Mouse (Mus musculus): Measurements from ENCODE around the gene B3galt1. TPM values are rescaled to one million over a fixed set of nuclear protein-coding genes. Genes with fewer than 3 reads are reported as not detected.
A peak's percentile ranks its signal among the peaks of the same experiment; 100 is the strongest.

B3galt1 gene
- polyA plus RNA-seq (2015; fragmentation: Nextera tagmentation; extraction: Ambion mirVana), result 51.2 and 57.5 TPM in 2 replicates

DNA sequence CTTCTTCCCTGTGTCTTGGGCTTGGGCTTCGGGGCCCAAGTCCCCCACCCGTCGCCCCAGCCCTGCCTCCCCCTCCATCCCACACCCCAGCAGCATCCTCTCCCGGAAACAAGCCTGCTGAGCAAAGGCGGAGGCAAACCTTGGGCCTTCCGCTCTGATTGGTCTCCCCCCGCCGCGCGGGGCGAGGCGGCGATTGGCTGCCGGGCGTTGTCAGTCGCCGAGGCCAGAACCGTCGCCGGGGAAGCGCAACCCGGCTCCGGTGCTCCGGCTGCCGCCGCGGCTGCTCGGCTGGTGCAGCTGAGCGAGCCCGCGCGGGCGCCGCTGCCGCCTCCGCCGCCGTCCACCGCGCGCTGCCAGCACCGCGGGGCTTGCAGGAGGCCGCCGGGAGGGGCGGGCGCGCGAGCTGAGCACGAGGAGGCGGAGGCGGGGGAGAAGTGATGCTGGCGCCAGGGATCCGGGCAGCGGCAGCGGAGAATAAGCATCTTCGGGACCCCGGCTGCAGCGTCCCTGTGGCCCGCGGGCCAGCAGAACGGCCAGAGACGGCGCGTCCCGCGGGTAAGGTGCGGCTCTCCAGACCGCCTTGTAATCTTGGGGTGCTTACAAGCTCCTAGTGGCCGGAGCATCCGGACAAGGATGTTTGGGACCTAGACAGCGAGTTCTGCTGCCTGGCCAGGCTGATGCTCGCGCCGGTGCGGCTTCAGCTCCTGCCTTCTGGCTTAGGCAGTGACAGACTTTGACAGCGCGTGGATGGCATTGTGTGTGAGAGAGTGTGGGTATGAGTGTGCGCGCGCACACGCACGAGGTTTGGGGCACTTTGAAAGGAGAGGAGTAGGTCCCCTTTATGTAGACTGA lies at the start of gene B3galt1:
Gene B3galt1 (plus strand): TSS at position 392 of the 852 bp plus-strand sequence.
- WGBS, result under 1% methylated on average over 63 of the region's 83 CpGs
- peak within 1 kb of the TSS; percentile 85 for H3K4me3 ChIP-seq (ENCODE audit: low read depth, low read length)
- peaks cover 11% of the 10 kb centered on the region for H3K4me1 ChIP-seq (ENCODE audit: control insufficient read depth, insufficient read depth, low read length)
- ATAC-seq, result peak; percentile 98
- H3K9ac ChIP-seq (ENCODE audit: low read depth, low read length), result peak within 1 kb of the TSS; percentile 94
- no peaks in the 10 kb centered on the region for H3K36me3 ChIP-seq (ENCODE audit: control insufficient read depth, insufficient read depth, low read length)
- H3K27me3 ChIP-seq (ENCODE audit: control insufficient read depth, insufficient read depth, low read depth, low read length), result no peaks in the 10 kb centered on the region
- H3K9me3 ChIP-seq (replicated peaks; ENCODE audit: control insufficient read depth, low read length, poor library complexity, severe bottlenecking), result no peaks in the 10 kb centered on the region
- peak within 1 kb of the TSS; percentile 99 for H3K27ac ChIP-seq (ENCODE audit: low read length)
- H3K4me2 ChIP-seq (ENCODE audit: low read length), result peak within 1 kb of the TSS; percentile 81

GRCm38 (mm10) chr2:67516405-67516804 lies 49.3 kb upstream of the B3galt1 start:
- no peak overlapping the region for H3K27ac ChIP-seq (ENCODE audit: low read length)

DNA sequence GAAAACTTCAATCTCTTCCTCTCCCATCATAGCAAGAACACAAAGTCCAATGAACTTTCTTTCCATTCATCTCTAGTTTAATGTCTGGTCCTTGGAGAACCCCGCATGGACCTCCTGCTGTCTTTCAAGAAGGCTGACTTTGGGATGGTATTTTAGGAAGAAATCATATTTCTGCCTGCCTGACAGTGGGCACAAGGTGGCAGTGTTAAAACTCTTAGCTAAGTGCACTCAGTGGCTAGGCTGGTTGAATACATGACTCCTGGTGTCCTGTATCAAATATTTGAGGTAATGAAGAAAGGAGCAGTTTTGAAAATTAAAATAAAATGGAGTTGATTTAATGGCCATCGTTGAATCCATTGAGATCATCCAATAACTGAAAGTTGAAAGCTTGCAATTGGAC lies 30.3 kb upstream of the B3galt1 start:
- H3K27me3 ChIP-seq (ENCODE audit: control insufficient read depth, insufficient read depth, low read depth, low read length), result no peaks in the 10 kb centered on the region
- no peak overlapping the region for H3K9ac ChIP-seq (ENCODE audit: low read depth, low read length)
- no peak for ATAC-seq
- no peaks in the 10 kb centered on the region for H3K36me3 ChIP-seq (ENCODE audit: control insufficient read depth, insufficient read depth, low read length)
- H3K4me1 ChIP-seq (ENCODE audit: control insufficient read depth, insufficient read depth, low read length), result no peaks in the 10 kb centered on the region
- WGBS, result 94% methylated on average over 2 of the region's 2 CpGs
- no peak overlapping the region for H3K27ac ChIP-seq (ENCODE audit: low read length)
- no peak overlapping the region for H3K4me3 ChIP-seq (ENCODE audit: low read depth, low read length)
- H3K4me2 ChIP-seq (ENCODE audit: low read length), result no peak overlapping the region
- no peaks in the 10 kb centered on the region for H3K9me3 ChIP-seq (replicated peaks; ENCODE audit: control insufficient read depth, low read length, poor library complexity, severe bottlenecking)

More at GRCm38 (mm10) chr2:67516405-67516804, 49.3 kb upstream of the B3galt1 start:
- 86% methylated on average over 7 of the region's 7 CpGs for WGBS
- Histone ChIP-seq H3K9me3 (replicated peaks; ENCODE audit: control insufficient read depth, low read length, poor library complexity, severe bottlenecking) (no peaks in the 10 kb centered on the region), H3K4me3 (ENCODE audit: low read depth, low read length) (no peak overlapping the region), H3K9ac (ENCODE audit: low read depth, low read length) (no peak overlapping the region), H3K4me2 (ENCODE audit: low read length) (no peak overlapping the region), H3K4me1 (ENCODE audit: control insufficient read depth, insufficient read depth, low read length) (no peaks in the 10 kb centered on the region), H3K36me3 (ENCODE audit: control insufficient read depth, insufficient read depth, low read length) (no peaks in the 10 kb centered on the region), H3K27me3 (ENCODE audit: control insufficient read depth, insufficient read depth, low read depth, low read length) (no peaks in the 10 kb centered on the region)
- ATAC-seq, result no peak

DNA sequence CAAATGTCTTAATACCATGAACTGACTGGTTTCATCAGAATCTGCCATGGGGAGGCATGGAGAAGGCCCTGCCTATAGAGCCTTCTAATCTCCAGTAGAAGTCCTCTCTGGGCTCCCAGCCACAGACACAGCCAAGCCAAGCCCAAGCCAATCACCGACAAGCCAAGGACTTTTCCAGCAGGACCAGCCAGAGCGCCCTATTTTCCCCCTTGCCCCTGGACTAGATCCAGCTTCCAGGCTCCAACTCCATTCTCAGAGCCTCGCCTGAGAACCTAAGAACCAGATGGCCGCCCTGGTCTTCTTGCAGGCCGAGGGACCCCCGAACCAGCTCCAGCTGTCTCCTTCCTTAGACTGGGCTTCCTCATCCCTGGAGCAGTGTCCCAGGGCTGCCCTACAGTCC lies 26.2 kb upstream of the B3galt1 start:
- Histone ChIP-seq H3K4me1 (ENCODE audit: control insufficient read depth, insufficient read depth, low read length) (peaks cover 7% of the 10 kb centered on the region), H3K9ac (ENCODE audit: low read depth, low read length) (no peak overlapping the region), H3K27ac (ENCODE audit: low read length) (no peak overlapping the region), H3K9me3 (replicated peaks; ENCODE audit: control insufficient read depth, low read length, poor library complexity, severe bottlenecking) (no peaks in the 10 kb centered on the region), H3K4me2 (ENCODE audit: low read length) (no peak overlapping the region), H3K4me3 (ENCODE audit: low read depth, low read length) (no peak overlapping the region), H3K36me3 (ENCODE audit: control insufficient read depth, insufficient read depth, low read length) (no peaks in the 10 kb centered on the region), H3K27me3 (ENCODE audit: control insufficient read depth, insufficient read depth, low read depth, low read length) (no peaks in the 10 kb centered on the region)
- WGBS, result 92% methylated on average over 6 of the region's 6 CpGs
- ATAC-seq, result no peak

- peak; percentile 32; the same call in 1 of the 2 replicates for ATAC-seq
- Histone ChIP-seq H3K4me1 (ENCODE audit: control insufficient read depth, insufficient read depth, low read length) (peaks cover 7% of the 10 kb centered on the region), H3K27ac (ENCODE audit: low read length) (no peak overlapping the region), H3K27me3 (ENCODE audit: control insufficient read depth, insufficient read depth, low read depth, low read length) (no peaks in the 10 kb centered on the region), H3K4me2 (ENCODE audit: low read length) (peak overlapping the region; percentile 41), H3K9ac (ENCODE audit: low read depth, low read length) (0 out of 2 replicates have a peak overlapping the region, but pooled peaks have one; percentile 6), H3K36me3 (ENCODE audit: control insufficient read depth, insufficient read depth, low read length) (no peaks in the 10 kb centered on the region), H3K9me3 (replicated peaks; ENCODE audit: control insufficient read depth, low read length, poor library complexity, severe bottlenecking) (no peaks in the 10 kb centered on the region), H3K4me3 (ENCODE audit: low read depth, low read length) (no peak overlapping the region)
- WGBS, result 40% methylated on average over 11 of the region's 11 CpGs
Observed at GRCm38 (mm10) chr2:67541957-67542696, 23.5 kb upstream of the B3galt1 start.

GRCm38 (mm10) chr2:67544426-67544825 lies 21.2 kb upstream of the B3galt1 start:
- Histone ChIP-seq H3K9me3 (replicated peaks; ENCODE audit: control insufficient read depth, low read length, poor library complexity, severe bottlenecking) (no peaks in the 10 kb centered on the region), H3K4me3 (ENCODE audit: low read depth, low read length) (no peak overlapping the region), H3K9ac (ENCODE audit: low read depth, low read length) (no peak overlapping the region), H3K27ac (ENCODE audit: low read length) (no peak overlapping the region), H3K36me3 (ENCODE audit: control insufficient read depth, insufficient read depth, low read length) (no peaks in the 10 kb centered on the region), H3K27me3 (ENCODE audit: control insufficient read depth, insufficient read depth, low read depth, low read length) (no peaks in the 10 kb centered on the region), H3K4me1 (ENCODE audit: control insufficient read depth, insufficient read depth, low read length) (peaks cover 7% of the 10 kb centered on the region), H3K4me2 (ENCODE audit: low read length) (no peak overlapping the region)
- WGBS, result 66% methylated on average over 8 of the region's 8 CpGs
- no peak for ATAC-seq

GRCm38 (mm10) chr2:67564851-67565479 lies 706 bp upstream of the B3galt1 start:
- H3K4me1 ChIP-seq (ENCODE audit: control insufficient read depth, insufficient read depth, low read length), result peaks cover 11% of the 10 kb centered on the region
- H3K9ac ChIP-seq (ENCODE audit: low read depth, low read length), result peak overlapping the region; percentile 94
- ATAC-seq, result peak; percentile 86
- H3K4me2 ChIP-seq (ENCODE audit: low read length), result peak overlapping the region; percentile 81
- H3K27ac ChIP-seq (ENCODE audit: low read length), result peak overlapping the region; percentile 99
- peak overlapping the region; percentile 85 for H3K4me3 ChIP-seq (ENCODE audit: low read depth, low read length)
- no peaks in the 10 kb centered on the region for H3K36me3 ChIP-seq (ENCODE audit: control insufficient read depth, insufficient read depth, low read length)
- H3K9me3 ChIP-seq (replicated peaks; ENCODE audit: control insufficient read depth, low read length, poor library complexity, severe bottlenecking), result no peaks in the 10 kb centered on the region
- 3% methylated on average over 23 of the region's 23 CpGs for WGBS
- H3K27me3 ChIP-seq (ENCODE audit: control insufficient read depth, insufficient read depth, low read depth, low read length), result no peaks in the 10 kb centered on the region

- peak overlapping the region; percentile 94 for H3K9ac ChIP-seq (ENCODE audit: low read depth, low read length)
- ATAC-seq, result no peak
- peak overlapping the region; percentile 81 for H3K4me2 ChIP-seq (ENCODE audit: low read length)
- no peaks in the 10 kb centered on the region for H3K36me3 ChIP-seq (ENCODE audit: control insufficient read depth, insufficient read depth, low read length)
- 2% methylated on average over 12 of the region's 12 CpGs for WGBS
- H3K4me1 ChIP-seq (ENCODE audit: control insufficient read depth, insufficient read depth, low read length), result peaks cover 11% of the 10 kb centered on the region
- no peaks in the 10 kb centered on the region for H3K27me3 ChIP-seq (ENCODE audit: control insufficient read depth, insufficient read depth, low read depth, low read length)
- no peaks in the 10 kb centered on the region for H3K9me3 ChIP-seq (replicated peaks; ENCODE audit: control insufficient read depth, low read length, poor library complexity, severe bottlenecking)
- peak overlapping the region; percentile 99 for H3K27ac ChIP-seq (ENCODE audit: low read length)
- peak overlapping the region; percentile 85 for H3K4me3 ChIP-seq (ENCODE audit: low read depth, low read length)
Observed at GRCm38 (mm10) chr2:67566566-67566965, 895 bp downstream of the B3galt1 start.
